8 mouse cellular contexts compared by ENCODE assay signal in genomic region chr4:95105424-95105823, GRCm38 (mm10). TPM values are rescaled to one million over a fixed set of nuclear protein-coding genes. Genes with fewer than 3 reads are reported as not detected.
DNase-seq lines count a peak whose midpoint lies in the region; ATAC-seq lines count a peak whose summit lies in the region.

No protein-coding gene starts in this region.

- H3K4me1 ChIP-seq in kidney, embryonic 14.5 days (ENCODE audit: control insufficient read depth, insufficient read depth, low read length) = peaks cover 24% of the 10 kb centered on the region; the same call in 1 of the 2 replicates
- peaks cover 31% of the 10 kb centered on the region for H3K4me1 ChIP-seq in neural tube, embryonic 15.5 days

- H3K9ac ChIP-seq in kidney, embryonic 14.5 days (ENCODE audit: low read depth, low read length) = no peak overlapping the region
- H3K9ac ChIP-seq in neural tube, embryonic 15.5 days (replicated peaks) = no peak overlapping the region

- H3K9me3 ChIP-seq in kidney, embryonic 14.5 days (ENCODE audit: control insufficient read depth, low read length) = no peaks in the 10 kb centered on the region; the same call in 1 of the 2 replicates
- no peaks in the 10 kb centered on the region for H3K9me3 ChIP-seq in neural tube, embryonic 15.5 days (replicated peaks)

- no peaks in the 10 kb centered on the region for H3K27me3 ChIP-seq in kidney, embryonic 14.5 days (ENCODE audit: control insufficient read depth, insufficient read depth, low read length)
- no peaks in the 10 kb centered on the region for H3K27me3 ChIP-seq in neural tube, embryonic 15.5 days (replicated peaks)

- H3K36me3 ChIP-seq in kidney, embryonic 14.5 days (ENCODE audit: control insufficient read depth, insufficient read depth, low read length) = no peaks in the 10 kb centered on the region
- no peaks in the 10 kb centered on the region for H3K36me3 ChIP-seq in neural tube, embryonic 15.5 days

- H3K27ac ChIP-seq in kidney, embryonic 14.5 days (ENCODE audit: low read depth, low read length) = peak overlapping the region; percentile 60; the same call in 1 of the 2 replicates
- H3K27ac ChIP-seq in neural tube, embryonic 15.5 days (replicated peaks) = no peak overlapping the region

- H3K4me2 ChIP-seq in kidney, embryonic 14.5 days (replicated peaks; ENCODE audit: low read depth, low read length) = no peak overlapping the region
- peak overlapping the region; percentile 28; the same call in 1 of the 2 replicates for H3K4me2 ChIP-seq in neural tube, embryonic 15.5 days

- 9% methylated on average over 3 of the region's 3 CpGs for WGBS in kidney, embryonic 14.5 days
- WGBS in neural tube, embryonic 15.5 days = 35% methylated on average over 3 of the region's 3 CpGs

- no peak for DNase-seq in kidney, postnatal 25 days
- DNase-seq in CD4-positive helper T cell, adult 2 months (ENCODE audit: low read depth, low spot score) = peak; percentile 12
- peak; percentile 26 for DNase-seq in c-Kit-positive CD71-negative TER-119-negative erythroid progenitor cells, embryonic 14.5 days (ENCODE audit: low read depth)
- peak; percentile 22 for DNase-seq in induced T-regulatory cell, adult 2 months (ENCODE audit: low read depth)
- DNase-seq in thymus, postnatal 14 days = no peak
- DNase-seq in retina, postnatal 1 day = no peak

- peak; percentile 73; the same call in 1 of the 2 replicates for ATAC-seq in kidney, embryonic 14.5 days (ENCODE audit: low FRiP score, low TSS enrichment)
- ATAC-seq in neural tube, embryonic 15.5 days (ENCODE audit: low FRiP score) = peak; percentile 33; the same call in 1 of the 2 replicates

- H3K4me3 ChIP-seq in kidney, embryonic 14.5 days (ENCODE audit: low read length) = no peak overlapping the region
- no peak overlapping the region for H3K4me3 ChIP-seq in neural tube, embryonic 15.5 days (replicated peaks)

RNA-seq across cellular contexts. Expression of gene Jun, which starts 53.4 kb away (rescaled TPM):
- 24.0 and 30.2 TPM in 2 replicates for polyA plus RNA-seq in kidney, embryonic 14.5 days (2014; fragmentation: Nextera tagmentation; extraction: Ambion mirVana)
- 73.8 and 75.5 TPM in 2 replicates for polyA plus RNA-seq in neural tube, embryonic 15.5 days (2015; fragmentation: Nextera tagmentation; extraction: Ambion mirVana)

Comparison
In these comparisons a context has a peak if more than half of its experiments do, and no peak if none do; other contexts are left out.
1. DNase-seq: peak in CD4-positive helper T cell, adult 2 months (single experiment), c-Kit-positive CD71-negative TER-119-negative erythroid progenitor cells, embryonic 14.5 days (single experiment) and induced T-regulatory cell, adult 2 months (single experiment); none in kidney, postnatal 25 days (0 of 2), thymus, postnatal 14 days (single experiment) and retina, postnatal 1 day (single experiment).